Mouse (Mus musculus): ENCODE measurements at regions not wholly inside any gene's neighbourhood (a gene's known extent, or its start where the extent isn't known, plus 50 kb on each side); places are given as distances from the start of the nearest gene placed in this dataset.

DNA sequence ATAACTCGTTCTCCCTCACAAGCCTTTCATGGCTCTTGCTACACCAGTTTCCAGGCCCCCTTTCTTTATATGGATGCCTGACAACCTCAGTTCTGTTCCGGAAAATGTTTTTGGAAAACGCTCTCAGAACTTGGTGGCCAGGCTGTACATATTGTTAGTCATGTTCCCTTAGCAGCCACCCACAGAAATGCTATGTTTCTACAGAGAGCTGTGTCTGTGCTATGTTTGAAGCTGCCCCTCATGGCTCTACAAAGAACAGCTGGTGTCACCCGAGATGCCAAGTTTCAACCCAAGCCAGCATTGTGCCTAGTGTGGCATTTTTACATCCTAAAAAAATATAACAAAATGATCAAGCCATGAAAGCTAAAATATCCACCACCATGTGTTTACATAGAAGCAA, 175.0 kb upstream of the Sphkap start:
- Histone ChIP-seq H3K4me3 (ENCODE audit: insufficient read depth, low read depth, low read length) (no peak overlapping the region), H3K4me1 (ENCODE audit: control insufficient read depth, insufficient read depth, insufficient read length, low read length) (no peaks in the 10 kb centered on the region), H3K27ac (replicated peaks; ENCODE audit: low read depth, low read length) (no peak overlapping the region)

- no peak overlapping the region for H3K4me3 ChIP-seq (ENCODE audit: insufficient read depth, low read depth, low read length)
- H3K27ac ChIP-seq (replicated peaks; ENCODE audit: low read depth, low read length) = no peak overlapping the region
- no peaks in the 10 kb centered on the region for H3K4me1 ChIP-seq (ENCODE audit: control insufficient read depth, insufficient read depth, insufficient read length, low read length)
These were observed 162.0 kb upstream of the Sphkap start for GRCm38 (mm10) chr1:83569991-83570390.

- Histone ChIP-seq H3K4me3 (ENCODE audit: insufficient read depth, low read depth, low read length) (no peak overlapping the region), H3K27ac (replicated peaks; ENCODE audit: low read depth, low read length) (no peak overlapping the region), H3K4me1 (ENCODE audit: control insufficient read depth, insufficient read depth, insufficient read length, low read length) (no peaks in the 10 kb centered on the region)
These were observed 160.7 kb upstream of the Sphkap start for GRCm38 (mm10) chr1:83568746-83569145.

- no peak overlapping the region for H3K4me3 ChIP-seq (ENCODE audit: insufficient read depth, low read depth, low read length)
- H3K27ac ChIP-seq (replicated peaks; ENCODE audit: low read depth, low read length) = no peak overlapping the region
- no peaks in the 10 kb centered on the region for H3K4me1 ChIP-seq (ENCODE audit: control insufficient read depth, insufficient read depth, insufficient read length, low read length)
These were observed 143.6 kb upstream of the Sphkap start for GRCm38 (mm10) chr1:83551617-83552016.

DNA sequence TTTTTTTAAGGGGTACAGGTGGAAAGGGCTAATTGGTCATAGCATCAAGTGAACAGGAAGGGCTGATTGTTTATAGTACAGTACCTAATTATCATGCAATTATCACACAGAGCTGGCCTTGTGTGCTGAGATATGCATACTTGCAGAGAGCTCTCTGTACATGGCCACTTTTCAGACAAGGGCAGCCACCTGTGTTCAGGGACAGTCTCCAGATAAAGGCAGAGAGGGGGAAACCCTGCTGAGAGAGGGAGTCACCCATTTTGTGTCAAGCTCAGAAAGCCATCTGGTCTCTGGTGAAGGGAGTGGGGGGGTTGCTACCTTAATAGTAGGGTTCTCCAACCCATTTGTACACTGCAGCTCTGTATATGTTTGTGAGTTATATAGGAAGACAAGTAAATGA, 127.5 kb upstream of the Sphkap start:
- H3K4me3 ChIP-seq (ENCODE audit: insufficient read depth, low read depth, low read length) = no peak overlapping the region
- no peaks in the 10 kb centered on the region for H3K4me1 ChIP-seq (ENCODE audit: control insufficient read depth, insufficient read depth, insufficient read length, low read length)
- no peak overlapping the region for H3K27ac ChIP-seq (replicated peaks; ENCODE audit: low read depth, low read length)

GRCm38 (mm10) chr1:83527803-83528202, 119.8 kb upstream of the Sphkap start:
- H3K4me3 ChIP-seq (ENCODE audit: insufficient read depth, low read depth, low read length) = no peak overlapping the region

DNA sequence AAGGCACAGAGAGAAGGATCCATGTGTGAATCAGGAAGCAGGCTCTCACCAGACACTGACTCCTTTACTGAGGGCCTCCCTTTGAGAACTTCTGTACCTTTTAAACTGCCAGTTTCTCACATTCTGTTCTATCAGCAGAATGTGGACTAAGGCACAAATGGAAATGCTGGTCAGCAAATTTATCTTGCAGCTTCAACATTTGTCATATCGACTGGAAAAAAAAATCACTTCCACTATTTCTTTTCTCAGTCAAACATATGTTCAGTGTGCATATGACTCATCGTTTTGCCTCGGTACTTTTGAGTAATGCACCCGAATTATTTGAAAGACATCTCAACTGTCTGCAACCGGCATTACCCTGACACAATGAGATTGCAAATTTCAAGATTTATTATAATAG, 101.4 kb upstream of the Sphkap start:
- Histone ChIP-seq H3K27ac (replicated peaks; ENCODE audit: low read depth, low read length) (no peak overlapping the region), H3K4me1 (ENCODE audit: control insufficient read depth, insufficient read depth, insufficient read length, low read length) (no peaks in the 10 kb centered on the region), H3K4me3 (ENCODE audit: insufficient read depth, low read depth, low read length) (no peak overlapping the region)

More at GRCm38 (mm10) chr1:83527803-83528202, 119.8 kb upstream of the Sphkap start:
- Histone ChIP-seq H3K27ac (replicated peaks; ENCODE audit: low read depth, low read length) (no peak overlapping the region), H3K4me1 (ENCODE audit: control insufficient read depth, insufficient read depth, insufficient read length, low read length) (no peaks in the 10 kb centered on the region)

DNA sequence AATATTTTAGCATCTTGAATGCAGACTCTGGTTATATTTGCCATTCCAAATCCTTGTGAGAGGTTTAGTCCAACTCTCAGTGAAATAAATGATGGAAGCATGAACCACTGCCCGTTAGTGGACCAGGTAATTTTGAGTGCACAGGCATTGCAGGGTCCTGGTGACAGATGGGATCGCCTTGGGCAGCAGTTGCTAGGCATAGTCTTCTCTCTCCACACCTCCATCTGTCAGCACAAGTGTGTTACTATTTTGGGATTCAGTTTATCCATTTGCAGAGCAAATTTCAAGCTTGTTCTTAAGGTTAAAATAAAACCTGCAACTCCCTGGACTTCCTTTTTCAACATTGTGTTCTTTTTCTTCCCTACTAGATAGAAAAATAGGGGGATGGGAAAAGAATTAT, 97.4 kb upstream of the Sphkap start:
- H3K27ac ChIP-seq (replicated peaks; ENCODE audit: low read depth, low read length) = no peak overlapping the region
- no peak overlapping the region for H3K4me3 ChIP-seq (ENCODE audit: insufficient read depth, low read depth, low read length)
- H3K4me1 ChIP-seq (ENCODE audit: control insufficient read depth, insufficient read depth, insufficient read length, low read length) = no peaks in the 10 kb centered on the region

- H3K27ac ChIP-seq (replicated peaks; ENCODE audit: low read depth, low read length) = no peak overlapping the region
- H3K4me1 ChIP-seq (ENCODE audit: control insufficient read depth, insufficient read depth, insufficient read length, low read length) = no peaks in the 10 kb centered on the region
- no peak overlapping the region for H3K4me3 ChIP-seq (ENCODE audit: insufficient read depth, low read depth, low read length)
These were observed 88.9 kb upstream of the Sphkap start for GRCm38 (mm10) chr1:83496888-83497287.

DNA sequence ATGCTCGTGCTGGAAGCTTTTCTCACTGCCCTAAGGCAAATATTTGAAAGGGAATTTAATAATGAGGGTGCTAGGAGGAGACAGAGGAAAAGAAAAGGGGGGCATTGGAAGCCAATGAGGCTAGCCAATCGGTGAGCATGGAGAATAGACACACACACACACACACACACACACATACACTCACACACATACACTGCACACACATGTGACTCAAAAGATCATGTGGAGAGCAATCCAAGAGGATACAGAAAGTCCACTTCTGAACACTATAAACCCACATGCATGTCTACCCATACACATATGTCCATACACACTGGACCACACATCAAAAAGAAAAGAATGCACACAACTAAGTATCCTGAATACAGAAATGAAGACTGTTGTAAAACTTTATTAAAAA, 88.4 kb upstream of the Sphkap start:
- H3K4me3 ChIP-seq (ENCODE audit: insufficient read depth, low read depth, low read length) = no peak overlapping the region
- no peaks in the 10 kb centered on the region for H3K4me1 ChIP-seq (ENCODE audit: control insufficient read depth, insufficient read depth, insufficient read length, low read length)

GRCm38 (mm10) chr1:83495022-83495421, 87.0 kb upstream of the Sphkap start:
- no peaks in the 10 kb centered on the region for H3K4me1 ChIP-seq (ENCODE audit: control insufficient read depth, insufficient read depth, insufficient read length, low read length)
- no peak overlapping the region for H3K27ac ChIP-seq (replicated peaks; ENCODE audit: low read depth, low read length)
- H3K4me3 ChIP-seq (ENCODE audit: insufficient read depth, low read depth, low read length) = no peak overlapping the region

More for the DNA sequence above, 88.4 kb upstream of the Sphkap start:
- H3K27ac ChIP-seq (replicated peaks; ENCODE audit: low read depth, low read length) = no peak overlapping the region

DNA sequence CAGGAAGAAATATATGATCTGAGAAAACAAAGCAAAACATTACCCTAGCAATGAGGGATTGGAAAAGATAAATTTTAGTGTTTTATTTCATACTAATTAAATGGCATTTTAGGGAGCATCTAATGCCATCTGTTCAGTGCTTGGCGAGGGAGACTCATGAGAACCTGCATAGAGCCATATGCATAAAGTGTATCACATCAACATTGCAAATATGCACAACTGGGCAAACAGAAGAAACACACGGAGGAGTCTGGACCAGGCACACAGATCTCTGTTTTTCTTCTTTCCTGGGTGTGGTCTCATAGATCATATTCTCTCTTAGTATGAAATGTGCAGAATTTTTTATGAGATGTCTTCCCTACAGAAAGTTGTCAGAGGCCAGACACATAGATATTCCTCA, 71.1 kb upstream of the Sphkap start:
- Histone ChIP-seq H3K4me3 (ENCODE audit: insufficient read depth, low read depth, low read length) (no peak overlapping the region), H3K4me1 (ENCODE audit: control insufficient read depth, insufficient read depth, insufficient read length, low read length) (no peaks in the 10 kb centered on the region), H3K27ac (replicated peaks; ENCODE audit: low read depth, low read length) (no peak overlapping the region)

Data from brown adipose tissue, adult 24 weeks (tissue).